Mouse (Mus musculus) heart, embryonic 10.5 days (tissue): ENCODE results near the gene Trio. TPM values are rescaled to one million over a fixed set of nuclear protein-coding genes. Genes with fewer than 3 reads are reported as not detected.

Experiments used
- DNase-seq: peaks from one replicate; pipeline ENCODE4 v3.0.0-alpha.2; 2017; ENCODE audit warnings: low spot score
- H3K27ac ChIP-seq: fragments of 300-500 bp; sonication (generic); 2 replicates; pipeline ENCODE4 v1.5.1; 2016; ENCODE audit warnings: mild to moderate bottlenecking
- H3K27me3 ChIP-seq: fragments of 300-500 bp; sonication (generic); 2 replicates; pipeline ENCODE4 v1.6.1; 2016; ENCODE audit warnings: mild to moderate bottlenecking; ENCODE audit not compliant: poor library complexity, insufficient read depth, severe bottlenecking
- H3K36me3 ChIP-seq: fragments of 300-500 bp; sonication (generic); 2 replicates; pipeline ENCODE4 v1.6.1; 2016; ENCODE audit warnings: mild to moderate bottlenecking, moderate library complexity
- H3K4me1 ChIP-seq: fragments of 300-500 bp; sonication (generic); 2 replicates; pipeline ENCODE4 v1.6.1; 2016; ENCODE audit warnings: mild to moderate bottlenecking
- H3K4me3 ChIP-seq: fragments of 300-500 bp; sonication (generic); 2 replicates; pipeline ENCODE4 v1.5.1; 2016; ENCODE audit warnings: mild to moderate bottlenecking, moderate library complexity
- H3K9me3 ChIP-seq: fragments of 300-500 bp; sonication (generic); 2 replicates; pipeline ENCODE4 v1.6.1; 2016; ENCODE audit warnings: mild to moderate bottlenecking, moderate library complexity
- WGBS: fragments of 180-500 bp; shearing (Covaris S2); methylation state at CpG from one replicate; pipeline ENCODE4 v1.1.7; 2016; 5-methylcytosine and 5-hydroxymethylcytosine counted together
- polyA plus RNA-seq: library from polyadenylated mRNA; unstranded; fragments of >200 nt; fragmentation: Nextera tagmentation; extraction: Ambion mirVana; gene quantifications from 2 replicates; pipeline ENCODE4 v1.2.1, GENCODE M21; 2016

Trio gene
- polyA plus RNA-seq, 1 experiment from 2014 or later: 22.7 TPM

DNA sequence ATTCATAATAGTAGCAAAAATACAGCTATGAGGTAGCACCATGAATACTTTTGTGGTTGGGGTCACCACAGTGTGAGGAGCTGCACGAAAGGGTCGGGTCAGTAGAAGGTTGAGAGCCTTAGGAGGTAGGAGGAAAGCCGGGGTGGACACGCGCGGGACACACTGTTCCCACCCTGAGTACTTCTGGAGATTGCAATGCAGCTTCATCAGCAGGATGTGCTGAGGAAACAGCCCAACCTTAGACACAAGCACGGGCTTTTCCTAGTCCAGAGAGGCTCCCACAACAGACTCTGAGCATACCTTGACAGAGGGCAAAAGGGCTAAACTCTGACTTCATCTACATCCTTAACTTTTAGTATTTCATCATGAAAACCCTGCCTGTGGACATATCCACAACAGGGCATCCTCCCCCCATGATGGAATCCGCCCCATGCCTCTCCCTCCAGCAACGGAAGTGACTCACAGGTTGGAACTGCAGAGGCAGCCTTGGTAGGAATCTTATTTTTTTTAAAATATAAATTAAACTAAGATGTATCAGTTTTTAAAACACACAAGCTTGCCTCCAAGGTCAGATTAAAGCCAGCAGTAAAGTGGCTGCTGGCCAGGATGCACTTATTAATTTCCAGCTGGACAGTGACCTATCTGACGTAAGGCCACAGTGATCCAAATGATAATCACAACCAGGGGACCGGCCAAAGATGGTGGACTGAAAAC is 203.8 kb downstream of the Trio start:
- Histone ChIP-seq H3K36me3 (peaks cover 95% of the 10 kb centered on the region), H3K4me1 (0 out of 2 replicates have a peak, but pooled peaks cover 3% of the 10 kb centered on the region), H3K27ac (no peak overlapping the region), H3K4me3 (no peak overlapping the region), H3K9me3 (no peaks in the 10 kb centered on the region), H3K27me3 (no peaks in the 10 kb centered on the region)
- 92% methylated on average over 11 of the region's 11 CpGs for WGBS
- DNase-seq: no peak

DNA sequence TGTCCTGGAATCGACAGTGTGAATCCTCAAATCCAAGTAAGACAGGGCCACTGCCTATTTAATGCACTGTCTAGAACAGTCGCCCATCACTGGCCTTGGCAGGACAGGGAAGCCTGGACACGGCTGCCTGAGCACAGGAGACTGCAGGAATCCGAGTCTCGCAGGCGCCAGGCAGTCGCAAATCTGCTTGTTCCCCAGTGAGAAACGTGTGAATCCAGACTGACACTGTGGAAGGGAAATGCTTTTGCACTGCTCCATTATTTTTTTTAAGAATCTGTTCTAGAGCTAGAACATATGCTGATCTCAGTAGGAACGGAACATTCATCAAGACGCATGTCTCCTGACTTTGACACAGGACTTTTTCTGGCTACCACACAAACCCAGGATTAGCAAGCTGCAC is 208.6 kb downstream of the Trio start:
- Histone ChIP-seq H3K9me3 (no peaks in the 10 kb centered on the region), H3K4me1 (0 out of 2 replicates have a peak, but pooled peaks cover 7% of the 10 kb centered on the region), H3K27ac (no peak overlapping the region), H3K4me3 (no peak overlapping the region), H3K36me3 (peaks cover 88% of the 10 kb centered on the region), H3K27me3 (no peaks in the 10 kb centered on the region)
- no peak for DNase-seq
- WGBS: 84% methylated on average over 10 of the region's 10 CpGs

DNA sequence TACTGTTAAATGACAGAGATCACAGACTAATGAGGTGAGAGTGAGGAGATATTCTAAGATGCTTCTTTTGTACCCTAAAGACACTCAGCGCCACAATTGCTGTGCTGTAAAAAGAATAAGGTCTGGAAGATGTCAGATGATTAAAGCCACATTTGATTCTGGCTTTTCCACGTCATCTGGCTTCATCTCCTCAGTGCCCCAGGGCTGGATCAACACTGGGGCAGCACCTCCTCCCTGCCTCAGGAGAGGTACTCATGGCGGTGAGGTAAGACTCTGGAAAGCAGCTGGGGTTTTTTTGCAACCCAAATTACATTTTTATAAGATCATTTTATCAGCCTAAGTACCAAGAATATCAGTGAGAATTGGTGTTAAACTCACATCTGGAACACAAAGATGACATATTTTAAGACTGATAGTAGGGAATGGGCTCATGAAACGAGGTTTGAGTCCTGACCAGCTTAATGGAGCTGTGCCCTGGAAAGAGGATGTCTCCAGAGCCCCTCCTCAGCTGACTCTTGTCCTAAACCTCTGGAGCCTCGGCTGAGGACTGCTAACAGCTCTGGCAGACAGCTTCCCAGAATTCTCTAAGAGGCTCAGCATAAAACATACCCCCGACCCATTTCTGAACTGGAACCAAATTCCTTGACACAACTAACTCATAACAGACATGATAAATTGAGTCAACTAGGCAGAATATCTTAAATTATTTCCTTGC is 210.8 kb downstream of the Trio start:
- Histone ChIP-seq H3K4me1 (peaks cover 22% of the 10 kb centered on the region), H3K36me3 (peaks cover 66% of the 10 kb centered on the region), H3K9me3 (no peaks in the 10 kb centered on the region), H3K27me3 (no peaks in the 10 kb centered on the region), H3K4me3 (no peak overlapping the region), H3K27ac (no peak overlapping the region)
- 68% methylated on average over 6 of the region's 6 CpGs for WGBS
- DNase-seq: no peak

DNA sequence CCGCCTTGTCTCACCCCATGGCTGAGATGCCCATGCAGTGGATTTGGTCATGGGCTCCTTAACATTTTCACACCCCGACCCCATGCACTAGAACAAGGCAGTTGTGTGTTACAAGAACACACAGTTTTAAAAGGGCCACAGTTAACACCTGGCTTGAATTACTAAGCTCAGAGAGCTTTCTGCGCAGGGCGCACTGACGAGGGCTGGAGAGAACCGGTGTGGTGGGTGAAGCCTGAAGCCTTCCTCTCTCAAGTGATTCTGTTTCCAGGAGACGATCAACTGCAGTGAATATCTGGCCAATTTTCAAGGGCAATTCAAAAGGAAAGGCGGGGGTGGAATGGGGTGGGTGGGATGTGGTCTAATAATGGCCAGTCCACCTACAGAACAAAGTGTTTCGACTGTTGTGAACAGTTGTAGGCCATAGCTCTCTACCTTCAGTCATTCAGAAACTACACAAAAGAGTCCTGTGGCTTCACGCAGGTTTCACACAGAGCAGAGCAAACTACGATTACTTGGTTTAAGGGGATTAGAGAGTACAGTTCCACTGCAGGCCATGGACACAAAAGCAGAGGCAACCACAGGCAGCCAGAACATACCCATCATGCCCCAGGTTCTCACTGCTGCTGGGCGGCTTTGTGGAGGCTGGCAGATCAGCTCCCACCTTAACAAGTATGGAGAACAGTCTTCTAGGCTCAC is 214.7 kb downstream of the Trio start:
- Histone ChIP-seq H3K4me1 (peaks cover 44% of the 10 kb centered on the region), H3K4me3 (no peak overlapping the region), H3K27ac (peak overlapping the region; percentile 80), H3K36me3 (peaks cover 28% of the 10 kb centered on the region), H3K27me3 (no peaks in the 10 kb centered on the region), H3K9me3 (no peaks in the 10 kb centered on the region)
- no peak for DNase-seq
- WGBS: 79% methylated on average over 12 of the region's 12 CpGs

DNA sequence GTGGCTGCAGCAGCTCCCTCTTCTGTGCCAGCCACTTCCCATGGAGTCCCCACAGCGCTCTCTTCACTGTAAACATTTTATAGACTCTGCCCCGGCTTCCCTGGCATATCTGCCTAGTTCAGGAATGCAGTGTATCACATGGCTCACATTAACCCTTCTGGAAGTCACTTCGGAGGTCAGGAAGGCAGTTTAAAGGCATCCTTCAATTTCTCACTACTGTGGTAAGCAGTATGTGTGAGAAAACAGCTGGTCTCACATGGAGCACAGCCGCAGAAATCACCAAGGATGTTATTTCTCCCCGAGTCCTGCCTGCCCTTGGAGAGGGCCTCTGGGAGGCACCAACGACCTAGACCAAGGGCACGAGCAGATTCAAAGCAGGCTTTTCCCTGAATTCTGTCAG is 215.4 kb downstream of the Trio start:
- 35% methylated on average over 7 of the region's 7 CpGs for WGBS
- DNase-seq: no peak
- Histone ChIP-seq H3K9me3 (no peaks in the 10 kb centered on the region), H3K4me3 (no peak overlapping the region), H3K4me1 (peaks cover 50% of the 10 kb centered on the region), H3K27ac (peak overlapping the region; percentile 80), H3K36me3 (peaks cover 27% of the 10 kb centered on the region), H3K27me3 (no peaks in the 10 kb centered on the region)

DNA sequence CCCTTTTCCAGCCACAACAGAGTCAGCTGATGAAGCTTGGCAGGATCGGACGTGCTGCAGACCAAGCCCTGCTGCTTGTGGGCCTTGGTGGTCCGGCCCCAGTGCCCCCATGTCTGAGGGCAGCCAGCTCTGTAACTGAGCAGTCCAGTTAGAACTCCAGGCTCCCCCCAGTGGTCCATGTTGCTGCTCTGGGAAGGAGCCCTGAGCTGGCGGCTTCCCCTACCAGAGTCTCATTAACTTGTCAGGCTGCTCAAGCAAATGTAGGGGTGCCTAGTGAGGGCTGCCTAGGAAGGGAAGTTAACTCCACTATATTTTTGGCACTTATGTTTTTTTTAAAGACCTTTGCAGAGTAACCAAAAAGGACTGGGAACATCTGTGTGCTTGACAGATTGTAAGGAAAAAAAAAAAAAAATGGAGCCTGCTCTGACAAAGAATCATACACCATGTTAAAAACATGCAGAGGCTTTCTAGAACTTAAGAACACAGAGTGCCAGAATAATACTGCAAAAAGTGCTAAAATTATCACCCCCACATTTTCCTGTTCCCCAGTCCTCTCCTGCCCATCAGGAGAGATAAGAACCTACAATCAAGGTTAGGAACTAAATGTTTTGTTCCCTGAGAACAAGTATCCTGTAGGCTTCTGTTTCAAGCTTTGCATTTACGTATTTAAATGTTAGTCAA is 216.9 kb downstream of the Trio start:
- no peak for DNase-seq

DNA sequence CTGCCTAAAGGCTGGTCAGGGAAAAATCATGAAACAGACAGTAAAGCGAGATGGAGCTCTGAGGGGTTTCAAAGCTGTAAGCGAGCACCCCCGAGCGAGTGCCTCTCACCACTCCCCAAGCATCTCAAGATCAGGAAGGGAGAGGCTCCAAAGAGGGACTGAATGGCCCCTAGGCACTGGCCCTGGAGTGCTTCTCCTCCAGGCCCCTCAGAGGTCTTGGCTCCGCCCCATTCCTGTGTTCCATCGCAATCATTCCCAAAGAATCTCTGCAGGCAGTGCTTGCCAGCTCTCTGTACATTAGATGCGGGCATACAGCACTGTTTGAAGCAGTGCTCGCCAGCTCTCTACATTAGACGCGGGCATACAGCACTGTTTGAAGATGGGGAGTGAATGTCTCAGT is 219.4 kb downstream of the Trio start:
- 61% methylated on average over 10 of the region's 10 CpGs for WGBS
- peaks cover 30% of the 10 kb centered on the region for H3K36me3 ChIP-seq
- peaks cover 76% of the 10 kb centered on the region for H3K4me1 ChIP-seq
- DNase-seq: no peak
- 0 out of 2 replicates have a peak overlapping the region, but pooled peaks have one; percentile 2 for H3K27ac ChIP-seq
- H3K27me3 ChIP-seq: no peaks in the 10 kb centered on the region
- no peak overlapping the region for H3K4me3 ChIP-seq
- no peaks in the 10 kb centered on the region for H3K9me3 ChIP-seq

More for the DNA sequence above, 216.9 kb downstream of the Trio start:
- H3K4me3 ChIP-seq: no peak overlapping the region
- H3K36me3 ChIP-seq: peaks cover 35% of the 10 kb centered on the region
- H3K27me3 ChIP-seq: no peaks in the 10 kb centered on the region
- WGBS: 56% methylated on average over 5 of the region's 5 CpGs
- H3K9me3 ChIP-seq: no peaks in the 10 kb centered on the region
- peak overlapping the region; percentile 42; the same call in 1 of the 2 replicates for H3K27ac ChIP-seq
- H3K4me1 ChIP-seq: peaks cover 52% of the 10 kb centered on the region

DNA sequence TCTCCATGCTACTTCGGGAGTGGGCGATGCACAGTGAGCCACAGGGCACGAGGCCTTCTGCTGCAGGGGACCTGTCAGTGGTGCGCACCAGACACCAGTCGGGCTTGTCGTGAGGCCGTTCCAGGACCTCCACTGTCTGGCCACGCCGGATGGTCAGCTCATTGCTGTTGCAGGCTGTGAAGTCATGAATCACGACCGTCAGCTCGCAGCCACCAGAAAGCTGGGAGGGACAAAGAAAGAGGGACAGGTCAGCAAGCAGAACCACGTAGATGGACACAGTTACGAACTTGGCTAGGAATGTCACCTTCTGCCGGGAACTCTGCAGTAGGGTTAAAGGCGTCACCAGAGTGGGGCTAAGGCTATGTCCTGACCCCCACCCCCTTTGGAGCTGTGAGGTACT is 220.0 kb downstream of the Trio start:
- H3K27ac ChIP-seq: peak overlapping the region; percentile 67
- no peaks in the 10 kb centered on the region for H3K27me3 ChIP-seq
- H3K36me3 ChIP-seq: peaks cover 30% of the 10 kb centered on the region
- H3K4me3 ChIP-seq: no peak overlapping the region
- WGBS: 87% methylated on average over 16 of the region's 16 CpGs
- H3K9me3 ChIP-seq: no peaks in the 10 kb centered on the region
- no peak for DNase-seq
- peaks cover 74% of the 10 kb centered on the region for H3K4me1 ChIP-seq

DNA sequence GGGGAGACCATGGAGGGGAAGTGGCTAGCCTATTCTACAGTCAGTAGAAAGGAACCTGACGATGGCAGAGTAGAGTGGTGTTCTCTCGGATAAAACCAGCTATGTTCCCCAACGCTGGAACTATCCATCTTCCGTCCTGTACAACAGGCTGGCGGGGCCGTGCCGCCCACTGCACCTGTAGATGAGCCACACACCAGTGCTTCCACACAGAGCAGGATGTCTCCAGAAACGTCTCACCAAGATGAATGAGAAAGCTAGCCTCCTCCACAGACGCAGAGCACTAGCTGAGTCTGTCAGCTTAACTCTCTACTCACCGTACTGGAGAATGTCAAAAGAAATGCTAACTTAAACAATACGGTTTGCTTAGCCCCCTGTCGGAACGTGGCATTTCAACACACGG is 221.2 kb downstream of the Trio start:
- WGBS: 84% methylated on average over 14 of the region's 14 CpGs
- Histone ChIP-seq H3K27me3 (no peaks in the 10 kb centered on the region), H3K36me3 (peaks cover 30% of the 10 kb centered on the region), H3K4me3 (no peak overlapping the region), H3K9me3 (no peaks in the 10 kb centered on the region), H3K4me1 (peaks cover 63% of the 10 kb centered on the region), H3K27ac (0 out of 2 replicates have a peak overlapping the region, but pooled peaks have one; percentile 56)
- DNase-seq: no peak

DNA sequence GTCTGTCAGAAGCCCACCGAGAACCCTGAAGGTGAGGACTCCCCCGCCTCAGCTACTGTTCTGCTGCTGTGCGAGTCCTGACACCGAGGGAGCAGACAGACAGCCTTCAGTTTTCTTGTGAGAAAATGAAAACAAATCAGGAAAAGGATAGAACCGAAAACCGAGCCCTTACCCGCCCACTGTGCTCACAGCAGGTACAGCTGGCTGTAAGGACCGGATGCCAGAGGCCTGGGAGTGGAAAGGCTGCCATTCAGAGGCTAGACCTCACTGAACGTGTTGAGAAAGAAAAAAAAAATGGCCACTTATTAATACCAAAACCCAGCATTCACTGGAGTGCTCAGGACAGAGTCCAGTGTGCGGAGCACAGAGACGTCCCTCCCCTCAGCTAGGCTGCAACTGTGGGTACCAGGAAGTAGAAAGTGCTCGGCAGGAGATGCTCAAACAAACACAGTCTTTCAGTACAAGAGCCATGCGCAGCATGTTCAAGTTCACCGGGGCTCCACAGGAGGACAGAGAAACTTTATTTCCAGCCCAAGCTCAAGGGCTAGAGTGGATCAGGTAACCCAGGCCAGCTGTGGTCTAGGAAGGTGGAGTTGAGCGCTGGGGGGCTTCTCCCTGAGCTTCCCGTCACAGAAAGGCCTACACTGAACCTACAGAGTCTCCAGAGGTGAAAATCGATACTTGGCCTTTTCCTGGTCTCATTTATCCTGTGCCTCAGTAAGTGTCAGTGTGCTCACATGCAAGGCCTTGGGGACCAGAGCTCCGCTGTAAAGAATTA is 221.9 kb downstream of the Trio start:
- H3K4me3 ChIP-seq: no peak overlapping the region
- WGBS: 79% methylated on average over 18 of the region's 18 CpGs
- peaks cover 34% of the 10 kb centered on the region for H3K36me3 ChIP-seq
- no peak for DNase-seq
- H3K27ac ChIP-seq: peak overlapping the region; percentile 56; the same call in 1 of the 2 replicates
- H3K9me3 ChIP-seq: no peaks in the 10 kb centered on the region
- H3K27me3 ChIP-seq: no peaks in the 10 kb centered on the region
- H3K4me1 ChIP-seq: peaks cover 56% of the 10 kb centered on the region

DNA sequence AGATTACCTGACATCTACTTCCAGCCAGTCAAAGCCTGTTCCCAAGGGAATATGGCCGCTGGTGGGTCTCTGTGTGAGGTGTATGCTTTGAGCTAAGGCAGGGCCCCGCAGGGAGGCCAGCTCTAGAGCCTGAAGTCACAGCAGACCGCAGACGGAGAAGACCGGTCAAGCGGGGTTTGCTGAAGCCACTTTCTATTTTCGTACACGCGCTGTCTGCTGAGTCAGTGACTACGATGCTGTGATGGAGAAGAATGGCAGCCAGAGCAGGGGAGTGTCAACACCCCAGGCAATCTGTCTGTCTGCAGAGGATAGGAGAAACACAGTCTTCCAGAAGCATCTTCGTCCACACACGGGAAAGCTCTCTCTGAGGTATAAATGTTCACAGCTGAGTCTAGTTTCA is 223.4 kb downstream of the Trio start:
- H3K9me3 ChIP-seq: no peaks in the 10 kb centered on the region
- DNase-seq: no peak
- H3K27ac ChIP-seq: peak overlapping the region; percentile 69
- H3K4me3 ChIP-seq: no peak overlapping the region
- peaks cover 45% of the 10 kb centered on the region for H3K36me3 ChIP-seq
- H3K27me3 ChIP-seq: no peaks in the 10 kb centered on the region
- WGBS: 40% methylated on average over 12 of the region's 12 CpGs
- H3K4me1 ChIP-seq: peaks cover 65% of the 10 kb centered on the region

DNA sequence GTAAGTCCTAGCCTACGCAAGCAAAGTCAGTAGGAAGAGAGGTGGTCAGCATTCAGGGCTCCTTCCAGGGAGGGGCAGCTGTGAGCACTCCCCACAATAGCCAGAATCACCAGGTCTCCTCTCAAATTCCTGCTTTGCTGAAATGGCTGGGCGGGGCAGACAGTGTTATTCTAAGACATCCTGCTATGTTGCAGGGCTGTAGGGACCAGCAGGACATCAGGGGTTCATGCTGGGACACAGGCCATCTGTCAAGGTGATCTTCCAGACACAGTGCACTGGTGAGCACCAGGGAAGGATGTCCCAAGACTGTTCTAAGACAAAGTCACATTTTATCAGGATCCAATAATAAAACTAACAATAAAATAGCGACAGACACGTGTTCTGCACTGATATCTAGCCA is 224.5 kb downstream of the Trio start:
- no peak for DNase-seq
- WGBS: 63% methylated on average over 4 of the region's 4 CpGs
- H3K27me3 ChIP-seq: no peaks in the 10 kb centered on the region
- peak overlapping the region; percentile 63 for H3K27ac ChIP-seq
- H3K4me1 ChIP-seq: peaks cover 67% of the 10 kb centered on the region
- H3K36me3 ChIP-seq: peaks cover 45% of the 10 kb centered on the region
- H3K9me3 ChIP-seq: no peaks in the 10 kb centered on the region
- no peak overlapping the region for H3K4me3 ChIP-seq
